Mouse (Mus musculus) erythroblast, embryonic 14.5 days (primary cell): ENCODE data around the gene Gzmk.

Experiments
- GATA1 ChIP-seq: IDR thresholded peaks from 2 replicates; pipeline ENCODE4 v1.6.1; 2012; ENCODE audit warnings: low read length, inconsistent platforms, mixed read lengths
- TAL1 ChIP-seq: IDR thresholded peaks from 3 replicates; pipeline ENCODE4 v1.6.1; 2012; ENCODE audit warnings: low read length, inconsistent platforms, mixed read lengths

DNA sequence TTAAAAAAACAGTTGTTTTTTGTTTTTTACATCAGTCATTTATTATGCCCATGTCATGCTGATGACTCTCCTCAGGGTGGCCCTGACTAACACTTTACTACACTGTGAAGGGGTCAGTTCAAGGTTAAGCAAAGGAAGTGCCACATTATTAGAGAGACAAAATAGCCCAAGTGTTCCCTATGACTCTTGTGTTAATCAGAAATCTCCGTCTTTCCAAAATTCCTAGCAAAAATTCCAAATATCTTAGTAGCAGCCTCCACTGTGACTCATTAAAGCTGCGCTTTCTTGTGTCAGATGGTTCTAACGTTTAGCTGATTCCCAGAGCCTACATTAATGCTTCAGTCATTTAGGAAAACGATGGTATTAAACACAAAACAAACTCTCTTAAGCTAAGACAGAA lies 23.5 kb downstream of the Gzmk start:
- no peak for TF ChIP-seq TAL1
- TF ChIP-seq GATA1 = no peak
